ENCODE assay signal across 9 mouse cellular contexts in the genomic region with DNA sequence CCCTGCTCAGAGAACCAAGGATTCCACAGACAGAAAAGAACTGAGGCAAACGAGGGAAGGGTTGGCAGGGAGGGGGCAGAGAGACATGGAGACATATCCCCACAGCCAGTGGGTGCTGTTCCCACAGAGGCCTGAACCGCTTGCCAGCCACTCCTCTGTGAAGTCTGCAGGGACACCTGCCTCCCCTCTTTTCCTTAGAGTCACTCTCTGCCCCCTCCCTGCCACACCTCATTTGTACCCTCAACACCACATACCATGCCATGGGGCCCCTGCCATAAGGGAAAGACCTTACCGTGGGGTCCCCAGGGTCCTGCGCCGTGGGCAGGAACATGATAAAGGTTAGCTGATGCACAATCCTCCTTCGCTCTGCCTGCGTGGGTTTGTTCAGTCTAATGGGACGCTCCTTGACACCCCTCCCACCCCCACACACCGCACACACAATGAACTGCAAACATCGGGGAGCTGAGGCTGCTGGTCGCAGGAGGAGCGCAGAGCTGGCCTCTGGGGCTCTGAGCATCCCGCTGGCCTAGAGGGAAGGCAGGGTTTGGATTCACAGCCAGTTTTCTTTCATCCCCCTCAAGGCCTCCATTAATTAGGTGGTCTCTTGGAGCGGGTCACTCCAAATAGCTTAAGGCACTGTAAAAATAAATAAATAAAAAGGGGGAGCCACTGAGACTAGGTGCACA. TPM values are rescaled to one million over a fixed set of nuclear protein-coding genes. Genes with fewer than 3 reads are reported as not detected.
DNase-seq lines count a peak whose midpoint lies in the region; ATAC-seq and TF ChIP-seq lines count a peak whose summit lies in the region.
"Had no signal": no experiment of that assay in that cellular context is flagged by ENCODE, and none has a peak within 500 bp of the region (broad histone marks: within the 10 kb centered on the region; RNA-seq: fewer than 3 reads in every experiment).

No protein-coding gene starts in this region.

- TF ChIP-seq POLR2A in cerebellum, adult 2 months (IDR thresholded peaks at IDR 0.05; ENCODE audit: borderline replicate concordance, insufficient read depth, low read length): no peak

- WGBS in cerebellum, adult 2 months: 65% methylated on average over 14 of the region's 14 CpGs
- WGBS in intestine, embryonic 16.5 days: 38% methylated on average over 14 of the region's 14 CpGs

- no peak overlapping the region for H3K4me3 ChIP-seq in cerebellum, adult 2 months (replicated peaks; ENCODE audit: insufficient read depth, low read depth, low read length)
- H3K4me3 ChIP-seq in left cerebral cortex, adult 2 months: no peak overlapping the region
- H3K4me3 ChIP-seq in intestine, embryonic 16.5 days (ENCODE audit: low read length): no peak overlapping the region

- no peak for ATAC-seq in intestine, embryonic 16.5 days

- H3K4me1 ChIP-seq in cerebellum, adult 2 months (ENCODE audit: control insufficient read depth, insufficient read depth, low read length): peaks cover 24% of the 10 kb centered on the region
- H3K4me1 ChIP-seq in intestine, embryonic 16.5 days (ENCODE audit: control insufficient read depth, insufficient read depth, low read length): peaks cover 35% of the 10 kb centered on the region

- 0 out of 2 replicates have a peak overlapping the region, but pooled peaks have one; percentile 65 for H3K27ac ChIP-seq in cerebellum, adult 2 months (ENCODE audit: insufficient read depth, low read length)
- H3K27ac ChIP-seq in left cerebral cortex, adult 2 months: peak overlapping the region; percentile 61
- 0 out of 2 replicates have a peak overlapping the region, but pooled peaks have one; percentile 90 for H3K27ac ChIP-seq in intestine, embryonic 16.5 days (ENCODE audit: low read length)

- H3K27me3 ChIP-seq in cerebellum, adult 2 months (ENCODE audit: control insufficient read depth, insufficient read depth, low read length): no peaks in the 10 kb centered on the region
- no peaks in the 10 kb centered on the region; the same call in 1 of the 2 replicates for H3K27me3 ChIP-seq in intestine, embryonic 16.5 days (replicated peaks; ENCODE audit: control insufficient read depth, insufficient read depth, low read length)

- peak overlapping the region; percentile 72 for H3K4me2 ChIP-seq in intestine, embryonic 16.5 days (ENCODE audit: low read depth, low read length)

- H3K9ac ChIP-seq in intestine, embryonic 16.5 days (ENCODE audit: low read depth, low read length): peak overlapping the region; percentile 82

- H3K36me3 ChIP-seq in intestine, embryonic 16.5 days (ENCODE audit: control insufficient read depth, insufficient read depth, low read length): no peaks in the 10 kb centered on the region

- TF ChIP-seq CTCF in cerebellum, adult 2 months (IDR thresholded peaks at IDR 0.05; ENCODE audit: borderline replicate concordance, insufficient read depth, low read depth, low read length): no peak
- TF ChIP-seq CTCF in left cerebral cortex, adult 2 months (IDR thresholded peaks at IDR 0.05): no peak

- no peaks in the 10 kb centered on the region for H3K9me3 ChIP-seq in intestine, embryonic 16.5 days (ENCODE audit: control insufficient read depth, low read length)

- intact Hi-C loops in left cerebral cortex, adult 2 months (cut with DNase I): loop anchor here (2.0 kb wide), 1 partner anchor 47 kb away; no protein-coding TSS in a partner anchor
- intact Hi-C loops in left cerebral cortex, postnatal 25 days (cut with DNase I): no loop called here
- intact Hi-C loops in left cerebral cortex, postnatal 4 days (cut with DNase I): no loop called here

- no peak for DNase-seq in cerebellum, adult 2 months
- no peak for DNase-seq in cerebellum, postnatal 4 days (ENCODE audit: low spot score in 2 of 2)
- DNase-seq in left cerebral cortex, adult 2 months (ENCODE audit: extremely low spot score in 1 of 2, low spot score in 2 of 2): peak in 1 of 2 experiments; percentile 11
- no peak for DNase-seq in left cerebral cortex, postnatal 25 days (ENCODE audit: low spot score in 2 of 2)
- peak; percentile 38 for DNase-seq in retina, embryonic 14.5 days (ENCODE audit: low spot score)
- no peak for DNase-seq in left cerebral cortex, postnatal 4 days
- no peak for DNase-seq in thymus, postnatal 0 days (ENCODE audit: low spot score)
- DNase-seq: kidney, postnatal 36 days had no signal

RNA-seq across cellular contexts. Expression of a gene that starts 18.1 kb away (rescaled TPM):
- polyA plus RNA-seq in cerebellum, adult 2 months (2012; rRNA removed): 89.9 and 102 TPM in 2 replicates
- total RNA-seq in left cerebral cortex, adult 2 months (2021): 10 to 100 TPM; 90.4 to 97.4 TPM
- total RNA-seq in left cerebral cortex, postnatal 25 days (2021): 100 to 1,000 TPM in 1 of 2 experiments, 10 to 100 TPM in 1; 93.4 to 105 TPM
- polyA plus RNA-seq in intestine, embryonic 16.5 days (2015; fragmentation: Nextera tagmentation; extraction: Ambion mirVana): 9.5 and 10.0 TPM in 2 replicates
- total RNA-seq in left cerebral cortex, postnatal 4 days (2021): 100 to 1,000 TPM; 179 to 183 TPM
- 2.0 and 2.5 TPM in 2 replicates for polyA plus RNA-seq in thymus, postnatal 0 days (2015; fragmentation: Nextera tagmentation; extraction: Ambion mirVana)

RNA-seq across cellular contexts. Expression of a gene that starts 19.6 kb away (rescaled TPM):
- 46.3 and 48.9 TPM in 2 replicates for polyA plus RNA-seq in cerebellum, adult 2 months (2012; rRNA removed)
- 10 to 100 TPM; 72.6 to 78.4 TPM for total RNA-seq in left cerebral cortex, adult 2 months (2021)
- total RNA-seq in left cerebral cortex, postnatal 25 days (2021): 10 to 100 TPM; 68.8 to 77.3 TPM
- 16.3 and 18.0 TPM in 2 replicates for polyA plus RNA-seq in intestine, embryonic 16.5 days (2015; fragmentation: Nextera tagmentation; extraction: Ambion mirVana)
- total RNA-seq in left cerebral cortex, postnatal 4 days (2021): 10 to 100 TPM; 28.7 to 33.7 TPM
- polyA plus RNA-seq in thymus, postnatal 0 days (2015; fragmentation: Nextera tagmentation; extraction: Ambion mirVana): 16.8 and 18.5 TPM in 2 replicates

RNA-seq across cellular contexts. Expression of a gene that starts 28.9 kb away (rescaled TPM):
- polyA plus RNA-seq in cerebellum, adult 2 months (2012; rRNA removed): 101 TPM in 2 replicates
- 10 to 100 TPM; 82.4 to 89.0 TPM for total RNA-seq in left cerebral cortex, adult 2 months (2021)
- 10 to 100 TPM; 80.6 to 81.4 TPM for total RNA-seq in left cerebral cortex, postnatal 25 days (2021)
- 75.0 and 82.7 TPM in 2 replicates for polyA plus RNA-seq in intestine, embryonic 16.5 days (2015; fragmentation: Nextera tagmentation; extraction: Ambion mirVana)
- 10 to 100 TPM; 52.9 to 54.7 TPM for total RNA-seq in left cerebral cortex, postnatal 4 days (2021)
- 119 and 121 TPM in 2 replicates for polyA plus RNA-seq in thymus, postnatal 0 days (2015; fragmentation: Nextera tagmentation; extraction: Ambion mirVana)

RNA-seq across cellular contexts. Expression of a gene that starts 49.5 kb away (rescaled TPM):
- polyA plus RNA-seq in cerebellum, adult 2 months (2012; rRNA removed): not detected in 2 replicates
- total RNA-seq in left cerebral cortex, adult 2 months (2021): under 1 TPM in 1 of 2 experiments, not detected in 1; 0.14 TPM
- not detected for total RNA-seq in left cerebral cortex, postnatal 25 days (2021)
- polyA plus RNA-seq in intestine, embryonic 16.5 days (2015; fragmentation: Nextera tagmentation; extraction: Ambion mirVana): not detected in 2 replicates
- total RNA-seq in left cerebral cortex, postnatal 4 days (2021): not detected
- polyA plus RNA-seq in thymus, postnatal 0 days (2015; fragmentation: Nextera tagmentation; extraction: Ambion mirVana): not detected in 2 replicates
